Mouse (Mus musculus): ENCODE measurements at regions not wholly inside any gene's neighbourhood (a gene's known extent, or its start where the extent isn't known, plus 50 kb on each side); places are given as distances from the start of the nearest gene placed in this dataset.

GRCm38 (mm10) chr14:102038145-102038544 is 308.4 kb downstream of the Lmo7 start:
- Histone ChIP-seq H3K4me1 (ENCODE audit: control insufficient read depth, insufficient read depth, insufficient read length, low read length) (no peaks in the 10 kb centered on the region), H3K27ac (replicated peaks; ENCODE audit: low read depth, low read length) (no peak overlapping the region), H3K4me3 (ENCODE audit: insufficient read depth, low read depth, low read length) (no peak overlapping the region)

DNA sequence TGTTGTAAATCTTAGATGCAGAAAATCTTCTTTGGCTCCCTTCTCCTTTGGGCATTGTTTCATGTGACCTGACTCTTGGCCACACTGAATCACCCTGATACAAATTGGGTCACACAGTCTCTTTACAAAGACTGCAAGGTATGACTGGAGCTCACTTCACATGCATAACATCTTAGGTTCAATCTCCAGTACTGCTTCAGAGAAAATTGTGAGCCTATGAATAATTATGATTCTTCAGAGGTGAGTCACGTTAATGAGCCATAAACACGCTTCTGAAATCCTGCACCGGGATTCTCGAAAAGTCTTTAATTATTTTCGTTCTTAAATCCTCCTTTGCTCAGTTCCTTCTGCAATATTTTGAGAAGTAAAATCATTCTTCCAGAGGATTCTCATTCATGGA is 307.7 kb downstream of the Lmo7 start:
- Histone ChIP-seq H3K27ac (replicated peaks; ENCODE audit: low read depth, low read length) (no peak overlapping the region), H3K4me1 (ENCODE audit: control insufficient read depth, insufficient read depth, insufficient read length, low read length) (no peaks in the 10 kb centered on the region)

DNA sequence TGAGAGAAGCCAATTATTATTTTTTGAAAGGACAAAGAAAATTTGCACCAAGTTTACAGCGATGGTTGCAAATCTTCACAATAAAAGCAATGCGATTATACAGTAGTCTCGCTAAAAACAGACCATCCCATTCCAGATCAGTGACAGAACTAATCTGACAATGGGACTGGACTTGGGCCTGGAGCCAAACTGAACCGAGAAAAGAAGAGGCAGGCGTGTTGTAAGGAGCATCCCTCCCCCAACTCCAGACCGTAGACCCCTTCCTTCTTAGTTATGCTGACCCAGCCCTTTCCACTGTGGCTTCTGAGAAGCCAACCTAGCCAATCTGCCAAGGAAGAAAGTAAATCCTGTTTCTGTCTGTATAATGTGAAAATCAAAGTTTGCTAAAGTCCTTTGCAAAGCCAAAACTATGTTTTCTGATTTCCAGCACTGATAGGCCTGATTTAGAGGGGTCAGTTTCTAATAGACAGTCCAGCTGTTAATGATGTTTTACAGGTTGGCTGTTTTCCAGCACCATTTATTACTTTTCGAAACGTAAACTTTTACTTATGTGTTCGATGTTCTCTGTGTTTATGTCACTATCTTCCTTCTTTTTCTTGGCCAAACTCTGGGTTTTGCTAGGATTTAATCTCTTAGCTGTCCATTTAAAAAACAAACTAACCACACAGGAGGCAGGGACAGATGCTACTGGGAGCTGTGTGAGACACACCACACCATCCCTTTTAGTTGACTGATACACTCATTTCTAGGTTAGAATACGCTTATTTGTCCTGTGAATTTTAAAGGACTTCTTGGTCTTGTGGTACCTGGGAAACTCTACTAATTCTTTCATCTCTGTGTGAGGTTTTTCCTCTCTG is 301.5 kb downstream of the Lmo7 start:
- Histone ChIP-seq H3K4me3 (ENCODE audit: insufficient read depth, low read depth, low read length) (no peak overlapping the region), H3K27ac (replicated peaks; ENCODE audit: low read depth, low read length) (no peak overlapping the region), H3K4me1 (ENCODE audit: control insufficient read depth, insufficient read depth, insufficient read length, low read length) (no peaks in the 10 kb centered on the region)

More for the DNA sequence above, 307.7 kb downstream of the Lmo7 start:
- no peak overlapping the region for H3K4me3 ChIP-seq (ENCODE audit: insufficient read depth, low read depth, low read length)

- H3K27ac ChIP-seq (replicated peaks; ENCODE audit: low read depth, low read length), result no peak overlapping the region
Observed at GRCm38 (mm10) chr14:102024646-102025045, 294.9 kb downstream of the Lmo7 start.

DNA sequence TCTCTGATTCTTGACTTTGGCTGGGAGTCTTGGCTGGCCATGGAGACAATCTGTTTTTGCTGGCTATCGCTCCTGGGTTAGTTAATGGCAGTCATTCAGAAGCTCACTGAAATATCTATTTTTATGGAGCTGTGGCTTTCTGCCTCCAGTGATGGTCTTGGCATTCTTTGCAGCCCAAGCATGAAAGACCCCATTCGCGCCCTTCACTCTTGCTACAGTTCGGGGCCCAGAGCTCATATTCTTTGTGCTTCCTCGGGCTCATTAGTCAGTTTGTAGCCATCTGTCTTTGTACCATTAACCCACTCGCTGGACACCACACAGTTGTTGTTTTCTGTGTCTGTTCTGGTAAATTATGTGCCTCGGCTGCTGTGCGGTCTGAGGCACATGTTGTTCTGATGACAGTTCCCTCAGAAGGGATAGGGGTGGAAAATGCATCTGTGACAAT is 290.4 kb downstream of the Lmo7 start:
- Histone ChIP-seq H3K27ac (replicated peaks; ENCODE audit: low read depth, low read length) (no peak overlapping the region), H3K4me1 (ENCODE audit: control insufficient read depth, insufficient read depth, insufficient read length, low read length) (peaks cover 2% of the 10 kb centered on the region), H3K4me3 (ENCODE audit: insufficient read depth, low read depth, low read length) (no peak overlapping the region)

More at GRCm38 (mm10) chr14:102024646-102025045, 294.9 kb downstream of the Lmo7 start:
- no peaks in the 10 kb centered on the region for H3K4me1 ChIP-seq (ENCODE audit: control insufficient read depth, insufficient read depth, insufficient read length, low read length)
- no peak overlapping the region for H3K4me3 ChIP-seq (ENCODE audit: insufficient read depth, low read depth, low read length)

GRCm38 (mm10) chr14:102019320-102019719 is 289.6 kb downstream of the Lmo7 start:
- H3K27ac ChIP-seq (replicated peaks; ENCODE audit: low read depth, low read length), result no peak overlapping the region
- peaks cover 5% of the 10 kb centered on the region for H3K4me1 ChIP-seq (ENCODE audit: control insufficient read depth, insufficient read depth, insufficient read length, low read length)
- no peak overlapping the region for H3K4me3 ChIP-seq (ENCODE audit: insufficient read depth, low read depth, low read length)

- Histone ChIP-seq H3K4me1 (ENCODE audit: control insufficient read depth, insufficient read depth, insufficient read length, low read length) (peaks cover 5% of the 10 kb centered on the region), H3K27ac (replicated peaks; ENCODE audit: low read depth, low read length) (no peak overlapping the region), H3K4me3 (ENCODE audit: insufficient read depth, low read depth, low read length) (no peak overlapping the region)
Observed at GRCm38 (mm10) chr14:102016572-102016971, 286.8 kb downstream of the Lmo7 start.

GRCm38 (mm10) chr14:102014976-102015603 is 285.3 kb downstream of the Lmo7 start:
- H3K4me3 ChIP-seq (ENCODE audit: insufficient read depth, low read depth, low read length), result no peak overlapping the region
- H3K27ac ChIP-seq (replicated peaks; ENCODE audit: low read depth, low read length), result no peak overlapping the region
- peaks cover 5% of the 10 kb centered on the region for H3K4me1 ChIP-seq (ENCODE audit: control insufficient read depth, insufficient read depth, insufficient read length, low read length)

DNA sequence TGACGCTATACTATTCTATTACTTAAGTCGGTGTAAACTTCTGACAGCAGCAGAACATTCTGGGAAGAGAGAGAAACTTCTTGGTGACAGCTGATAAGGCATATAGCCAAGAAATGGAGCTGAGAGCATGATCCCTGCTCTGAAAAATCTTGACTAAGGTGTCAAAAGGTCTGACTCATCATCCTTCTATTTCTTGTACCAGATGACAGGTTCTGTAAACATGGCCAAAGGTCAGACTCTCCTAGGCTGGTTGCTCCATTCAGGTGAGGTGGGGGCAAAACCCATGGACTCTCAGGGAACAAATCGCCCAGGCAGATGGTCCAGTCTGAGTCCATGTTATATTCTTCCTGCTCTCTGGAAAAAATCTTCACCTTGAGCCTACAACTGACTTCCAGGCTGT is 283.5 kb downstream of the Lmo7 start:
- H3K27ac ChIP-seq (replicated peaks; ENCODE audit: low read depth, low read length), result no peak overlapping the region
- H3K4me3 ChIP-seq (ENCODE audit: insufficient read depth, low read depth, low read length), result no peak overlapping the region
- peaks cover 5% of the 10 kb centered on the region for H3K4me1 ChIP-seq (ENCODE audit: control insufficient read depth, insufficient read depth, insufficient read length, low read length)

DNA sequence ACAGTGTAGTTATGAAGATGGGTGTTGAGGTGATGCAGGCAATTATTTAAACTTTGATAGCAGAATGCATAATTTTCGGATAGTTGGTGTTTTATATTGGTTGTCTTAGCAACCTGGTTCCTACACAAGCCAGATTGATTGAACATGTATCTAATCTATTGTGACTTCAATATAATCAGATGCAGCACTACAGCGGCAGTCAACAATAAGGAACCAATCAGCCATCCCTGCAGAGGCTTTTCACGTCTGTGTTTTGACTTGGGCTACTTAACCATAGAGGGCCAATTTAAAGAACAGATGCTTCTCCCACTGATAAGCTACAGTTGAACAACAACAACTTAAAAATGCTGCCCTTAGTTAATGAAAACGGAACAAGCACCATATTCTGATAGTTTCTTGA is 267.8 kb downstream of the Lmo7 start:
- no peaks in the 10 kb centered on the region for H3K4me1 ChIP-seq (ENCODE audit: control insufficient read depth, insufficient read depth, insufficient read length, low read length)
- H3K4me3 ChIP-seq (ENCODE audit: insufficient read depth, low read depth, low read length), result no peak overlapping the region
- H3K27ac ChIP-seq (replicated peaks; ENCODE audit: low read depth, low read length), result no peak overlapping the region

- Histone ChIP-seq H3K4me1 (ENCODE audit: control insufficient read depth, insufficient read depth, insufficient read length, low read length) (no peaks in the 10 kb centered on the region), H3K27ac (replicated peaks; ENCODE audit: low read depth, low read length) (no peak overlapping the region), H3K4me3 (ENCODE audit: insufficient read depth, low read depth, low read length) (no peak overlapping the region)
Observed at GRCm38 (mm10) chr14:101984401-101984800, 254.6 kb downstream of the Lmo7 start.

Measured in brown adipose tissue, adult 24 weeks (tissue).